In genomic region chr4:129510723-129511412, GRCm38 (mm10) we compare ENCODE assay signal across 16 mouse cellular contexts. TPM values are rescaled to one million over a fixed set of nuclear protein-coding genes. Genes with fewer than 3 reads are reported as not detected.
A peak's percentile ranks its signal among the peaks of the same experiment; 100 is the strongest.
DNase-seq lines count a peak whose midpoint lies in the region; ATAC-seq and TF ChIP-seq lines count a peak whose summit lies in the region.
"Had no signal": no experiment of that assay in that cellular context is flagged by ENCODE, and none has a peak within 500 bp of the region (broad histone marks: within the 10 kb centered on the region; RNA-seq: fewer than 3 reads in every experiment).

No protein-coding gene starts in this region.

- no peaks in the 10 kb centered on the region for H3K9me3 ChIP-seq in hindbrain, embryonic 16.5 days (ENCODE audit: control insufficient read depth, low read length)
- H3K9me3 ChIP-seq in neural tube, embryonic 14.5 days (ENCODE audit: control insufficient read depth, low read length), result no peaks in the 10 kb centered on the region
- H3K9me3 ChIP-seq: forebrain, embryonic 13.5 days; G1E; lung, embryonic 15.5 days had no signal

- TF ChIP-seq CTCF in cerebellum, adult 2 months (IDR thresholded peaks at IDR 0.05; ENCODE audit: borderline replicate concordance, insufficient read depth, low read depth, low read length), result no peak

- H3K4me3 ChIP-seq in cerebellum, adult 2 months (replicated peaks; ENCODE audit: insufficient read depth, low read depth, low read length), result no peak overlapping the region
- H3K4me3 ChIP-seq in hindbrain, embryonic 16.5 days (ENCODE audit: low read length), result no peak overlapping the region
- no peak overlapping the region for H3K4me3 ChIP-seq in neural tube, embryonic 14.5 days (ENCODE audit: low read depth, low read length)
- H3K4me3 ChIP-seq: forebrain, embryonic 13.5 days; lung, embryonic 15.5 days had no signal

- no peak overlapping the region for H3K4me2 ChIP-seq in hindbrain, embryonic 16.5 days (ENCODE audit: low read length)
- H3K4me2 ChIP-seq in neural tube, embryonic 14.5 days (ENCODE audit: low read depth, low read length), result no peak overlapping the region
- H3K4me2 ChIP-seq: forebrain, embryonic 13.5 days; lung, embryonic 15.5 days had no signal

- no peak for ATAC-seq in hindbrain, embryonic 16.5 days
- ATAC-seq in neural tube, embryonic 14.5 days (ENCODE audit: low read depth), result no peak
- ATAC-seq: forebrain, embryonic 13.5 days had no signal

- no peaks in the 10 kb centered on the region for H3K4me1 ChIP-seq in cerebellum, adult 2 months (ENCODE audit: control insufficient read depth, insufficient read depth, low read length)
- H3K4me1 ChIP-seq in hindbrain, embryonic 16.5 days (ENCODE audit: control insufficient read depth, insufficient read depth, low read depth, low read length), result peaks cover 20% of the 10 kb centered on the region
- H3K4me1 ChIP-seq in neural tube, embryonic 14.5 days (ENCODE audit: control insufficient read depth, insufficient read depth, low read length), result peaks cover 12% of the 10 kb centered on the region; the same call in 1 of the 2 replicates

- H3K9ac ChIP-seq in hindbrain, embryonic 16.5 days (ENCODE audit: low read depth, low read length), result no peak overlapping the region
- H3K9ac ChIP-seq in neural tube, embryonic 14.5 days (replicated peaks; ENCODE audit: low read depth, low read length), result no peak overlapping the region
- H3K9ac ChIP-seq: lung, embryonic 15.5 days had no signal

- no peaks in the 10 kb centered on the region for H3K36me3 ChIP-seq in hindbrain, embryonic 16.5 days (ENCODE audit: control insufficient read depth, insufficient read depth, low read length)
- no peaks in the 10 kb centered on the region for H3K36me3 ChIP-seq in neural tube, embryonic 14.5 days (ENCODE audit: control insufficient read depth, insufficient read depth, low read length)

- no peak for TF ChIP-seq POLR2A in cerebellum, adult 2 months (IDR thresholded peaks at IDR 0.05; ENCODE audit: borderline replicate concordance, insufficient read depth, low read length)

- peaks cover 3% of the 10 kb centered on the region; the same call in 1 of the 2 replicates for H3K27me3 ChIP-seq in cerebellum, adult 2 months (ENCODE audit: control insufficient read depth, insufficient read depth, low read length)
- no peaks in the 10 kb centered on the region for H3K27me3 ChIP-seq in hindbrain, embryonic 16.5 days (replicated peaks; ENCODE audit: control insufficient read depth, insufficient read depth, low read length)
- H3K27me3 ChIP-seq in neural tube, embryonic 14.5 days (ENCODE audit: control insufficient read depth, insufficient read depth, low read length), result no peaks in the 10 kb centered on the region
- H3K27me3 ChIP-seq: forebrain, embryonic 13.5 days; lung, embryonic 15.5 days had no signal

- WGBS in cerebellum, adult 2 months, result 69% methylated on average over 6 of the region's 6 CpGs
- WGBS in hindbrain, embryonic 16.5 days, result 30% methylated on average over 6 of the region's 6 CpGs
- 31% methylated on average over 6 of the region's 6 CpGs for WGBS in neural tube, embryonic 14.5 days

- DNase-seq in cerebellum, adult 2 months, result no peak
- no peak for DNase-seq in cerebellum, adult 11 months
- DNase-seq in retina, postnatal 1 day, result peak; percentile 60
- no peak for DNase-seq in retina, embryonic 14.5 days (ENCODE audit: low spot score)
- no peak for DNase-seq in c-Kit-positive CD71-positive TER-119-positive erythroid progenitor cells, embryonic 14.5 days (ENCODE audit: low spot score)
- DNase-seq in thymus, adult 18-20 months, result no peak
- DNase-seq: cerebellum, adult 18-20 months; heart, adult 18-20 months; kidney, postnatal 4 days; left cerebral cortex, postnatal 4 days; thymus, postnatal 25 days had no signal

- H3K27ac ChIP-seq in cerebellum, adult 2 months (ENCODE audit: insufficient read depth, low read length), result peak overlapping the region; percentile 26; the same call in 1 of the 2 replicates
- peak overlapping the region; percentile 60 for H3K27ac ChIP-seq in hindbrain, embryonic 16.5 days (ENCODE audit: low read depth, low read length)
- peak overlapping the region; percentile 58; the same call in 1 of the 2 replicates for H3K27ac ChIP-seq in neural tube, embryonic 14.5 days (ENCODE audit: low read depth, low read length)
- H3K27ac ChIP-seq: forebrain, embryonic 13.5 days; lung, embryonic 15.5 days had no signal

RNA-seq across cellular contexts. Expression of gene Marcksl1, which starts 2.5 kb away (rescaled TPM):
- polyA plus RNA-seq in cerebellum, adult 2 months (2012; rRNA removed), result 68.0 and 70.0 TPM in 2 replicates
- polyA plus RNA-seq in hindbrain, embryonic 16.5 days (2015; fragmentation: Nextera tagmentation; extraction: Ambion mirVana), result 1,546 and 1,575 TPM in 2 replicates
- polyA plus RNA-seq in neural tube, embryonic 14.5 days (2014; fragmentation: Nextera tagmentation; extraction: Ambion mirVana), result 1,581 and 1,634 TPM in 2 replicates

RNA-seq across cellular contexts. Expression of gene Fam229a, which starts 19.9 kb away (rescaled TPM):
- 0.67 and 0.92 TPM in 2 replicates for polyA plus RNA-seq in cerebellum, adult 2 months (2012; rRNA removed)
- 0.81 and 1.4 TPM in 2 replicates for polyA plus RNA-seq in hindbrain, embryonic 16.5 days (2015; fragmentation: Nextera tagmentation; extraction: Ambion mirVana)
- 0.64 TPM in 1 of 2 replicates, not detected in the other for polyA plus RNA-seq in neural tube, embryonic 14.5 days (2014; fragmentation: Nextera tagmentation; extraction: Ambion mirVana)
- polyA plus RNA-seq: forebrain, embryonic 13.5 days; G1E; lung, embryonic 15.5 days had no signal

RNA-seq across cellular contexts. Expression of gene Tssk3, which starts 20.0 kb away (rescaled TPM):
- 0.16 TPM in 2 replicates for polyA plus RNA-seq in cerebellum, adult 2 months (2012; rRNA removed)
- polyA plus RNA-seq in hindbrain, embryonic 16.5 days (2015; fragmentation: Nextera tagmentation; extraction: Ambion mirVana), result 0.72 and 0.79 TPM in 2 replicates
- polyA plus RNA-seq in neural tube, embryonic 14.5 days (2014; fragmentation: Nextera tagmentation; extraction: Ambion mirVana), result 0.27 and 0.32 TPM in 2 replicates
- polyA plus RNA-seq: forebrain, embryonic 13.5 days; G1E; lung, embryonic 15.5 days had no signal

RNA-seq across cellular contexts. Expression of gene Hdac1, which starts 31.6 kb away (rescaled TPM):
- 61.5 and 66.8 TPM in 2 replicates for polyA plus RNA-seq in cerebellum, adult 2 months (2012; rRNA removed)
- 80.5 and 90.0 TPM in 2 replicates for polyA plus RNA-seq in hindbrain, embryonic 16.5 days (2015; fragmentation: Nextera tagmentation; extraction: Ambion mirVana)
- 67.2 and 94.0 TPM in 2 replicates for polyA plus RNA-seq in neural tube, embryonic 14.5 days (2014; fragmentation: Nextera tagmentation; extraction: Ambion mirVana)

RNA-seq across cellular contexts. Expression of gene Bsdc1, which starts 49.5 kb away (rescaled TPM):
- 33.9 and 37.3 TPM in 2 replicates for polyA plus RNA-seq in cerebellum, adult 2 months (2012; rRNA removed)
- polyA plus RNA-seq in hindbrain, embryonic 16.5 days (2015; fragmentation: Nextera tagmentation; extraction: Ambion mirVana), result 34.6 and 37.4 TPM in 2 replicates
- 32.8 and 33.2 TPM in 2 replicates for polyA plus RNA-seq in neural tube, embryonic 14.5 days (2014; fragmentation: Nextera tagmentation; extraction: Ambion mirVana)

Comparison
In these comparisons a context has a peak if more than half of its experiments do, and no peak if none do; other contexts are left out.
1. RNA of gene Marcksl1, which starts 2.5 kb away (polyA plus RNA-seq): 1,581 to 1,634 TPM in neural tube, embryonic 14.5 days and 1,546 to 1,575 TPM in hindbrain, embryonic 16.5 days; 68.0 to 70.0 TPM in cerebellum, adult 2 months; every median in the first group is over 10 times any median in the second.
2. Peak in every context shown above with its lines, with median percentiles within 50 percentile points of each other: H3K27ac ChIP-seq.